Comparison of ENCODE assay signal across 17 mouse cellular contexts in the genomic region with DNA sequence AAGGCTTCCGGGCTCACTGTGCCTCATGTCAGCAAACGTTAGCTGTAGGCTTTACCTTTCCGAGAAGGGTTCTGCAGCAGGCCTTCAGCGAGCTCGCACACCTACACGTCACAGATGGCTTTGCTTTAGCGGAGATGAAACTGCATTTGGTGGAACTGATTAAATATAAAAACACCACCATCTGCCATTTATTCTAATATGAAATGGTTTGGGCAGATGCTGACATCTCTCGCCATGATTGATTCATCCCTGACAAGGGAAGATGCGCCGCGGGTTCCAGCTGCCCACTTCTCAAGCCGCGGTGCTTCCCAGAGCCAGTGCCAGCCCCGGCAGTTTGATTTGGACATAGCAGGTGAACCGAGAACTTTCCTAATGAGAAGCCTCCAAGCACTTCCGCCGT.
DNase-seq lines count a peak whose midpoint lies in the region; ATAC-seq lines count a peak whose summit lies in the region.
"Had no signal": no experiment of that assay in that cellular context is flagged by ENCODE, and none has a peak within 500 bp of the region (broad histone marks: within the 10 kb centered on the region; RNA-seq: fewer than 3 reads in every experiment).

No protein-coding gene starts in this region.

- H3K9ac ChIP-seq in kidney, embryonic 14.5 days (ENCODE audit: low read depth, low read length) = no peak overlapping the region
- H3K9ac ChIP-seq in forebrain, embryonic 16.5 days (replicated peaks; ENCODE audit: low read depth, low read length) = no peak overlapping the region
- H3K9ac ChIP-seq: embryonic facial prominence, embryonic 12.5 days; limb, embryonic 12.5 days had no signal

- ATAC-seq in kidney, embryonic 14.5 days (ENCODE audit: low FRiP score, low TSS enrichment) = no peak
- ATAC-seq in forebrain, embryonic 16.5 days = no peak

- no peaks in the 10 kb centered on the region for H3K4me1 ChIP-seq in kidney, embryonic 14.5 days (ENCODE audit: control insufficient read depth, insufficient read depth, low read length)
- H3K4me1 ChIP-seq in forebrain, embryonic 16.5 days (replicated peaks; ENCODE audit: control insufficient read depth, insufficient read depth, low read length) = peaks cover 6% of the 10 kb centered on the region; the same call in 1 of the 2 replicates
- H3K4me1 ChIP-seq: embryonic facial prominence, embryonic 12.5 days; forebrain, embryonic 10.5 days; limb, embryonic 12.5 days had no signal

- H3K9me3 ChIP-seq in kidney, embryonic 14.5 days (ENCODE audit: control insufficient read depth, low read length) = no peaks in the 10 kb centered on the region
- no peaks in the 10 kb centered on the region for H3K9me3 ChIP-seq in forebrain, embryonic 16.5 days (ENCODE audit: control insufficient read depth, low read length)
- H3K9me3 ChIP-seq: embryonic facial prominence, embryonic 12.5 days; forebrain, embryonic 10.5 days; limb, embryonic 12.5 days had no signal

- WGBS in kidney, embryonic 14.5 days = 79% methylated on average over 17 of the region's 17 CpGs
- 61% methylated on average over 17 of the region's 17 CpGs for WGBS in forebrain, embryonic 16.5 days

- H3K4me2 ChIP-seq in kidney, embryonic 14.5 days (replicated peaks; ENCODE audit: low read depth, low read length) = no peak overlapping the region
- no peak overlapping the region; the same call in 1 of the 2 replicates for H3K4me2 ChIP-seq in forebrain, embryonic 16.5 days (ENCODE audit: low read length)
- H3K4me2 ChIP-seq: embryonic facial prominence, embryonic 12.5 days; limb, embryonic 12.5 days had no signal

- no peaks in the 10 kb centered on the region; the same call in 1 of the 2 replicates for H3K27me3 ChIP-seq in kidney, embryonic 14.5 days (ENCODE audit: control insufficient read depth, insufficient read depth, low read length)
- no peaks in the 10 kb centered on the region for H3K27me3 ChIP-seq in forebrain, embryonic 16.5 days (replicated peaks; ENCODE audit: control insufficient read depth, insufficient read depth, low read length)
- H3K27me3 ChIP-seq: embryonic facial prominence, embryonic 12.5 days; limb, embryonic 12.5 days had no signal

- DNase-seq in frontal cortex, postnatal 36 days (ENCODE audit: low spot score in 2 of 2) = peak; percentile 35 to 46
- no peak for DNase-seq in frontal cortex, postnatal 14 days (ENCODE audit: low spot score in 2 of 2)
- peak; percentile 50 to 56 for DNase-seq in right cerebral cortex, adult 2 months (ENCODE audit: low spot score in 2 of 2)
- DNase-seq in right cerebral cortex, postnatal 14 days = no peak
- DNase-seq in left cerebral cortex, postnatal 4 days = peak; percentile 31
- DNase-seq: adrenal gland, postnatal 14 days; B cell, adult 2 months; heart, postnatal 14 days; kidney, adult 18-20 months; kidney, postnatal 36 days; thymus, postnatal 4 days had no signal

- no peak overlapping the region for H3K27ac ChIP-seq in kidney, embryonic 14.5 days (ENCODE audit: low read depth, low read length)
- no peak overlapping the region for H3K27ac ChIP-seq in forebrain, embryonic 16.5 days (ENCODE audit: low read length)
- H3K27ac ChIP-seq: embryonic facial prominence, embryonic 12.5 days; forebrain, embryonic 10.5 days; limb, embryonic 12.5 days; macrophage had no signal

- no peak overlapping the region for H3K4me3 ChIP-seq in kidney, embryonic 14.5 days (ENCODE audit: low read length)
- H3K4me3 ChIP-seq in forebrain, embryonic 16.5 days (replicated peaks; ENCODE audit: low read length) = no peak overlapping the region
- H3K4me3 ChIP-seq: embryonic facial prominence, embryonic 12.5 days; forebrain, embryonic 10.5 days; limb, embryonic 12.5 days had no signal

- H3K36me3 ChIP-seq in kidney, embryonic 14.5 days (ENCODE audit: control insufficient read depth, insufficient read depth, low read length) = no peaks in the 10 kb centered on the region
- no peaks in the 10 kb centered on the region for H3K36me3 ChIP-seq in forebrain, embryonic 16.5 days (ENCODE audit: control insufficient read depth, insufficient read depth)
- H3K36me3 ChIP-seq: embryonic facial prominence, embryonic 12.5 days; forebrain, embryonic 10.5 days; limb, embryonic 12.5 days had no signal

- intact Hi-C loops in left cerebral cortex, postnatal 4 days (cut with DNase I) = no loop called here

Comparison
In these comparisons a context has a peak if more than half of its experiments do, and no peak if none do; other contexts are left out.
1. DNase-seq: peak in frontal cortex, postnatal 36 days (2 of 2), right cerebral cortex, adult 2 months (2 of 2) and left cerebral cortex, postnatal 4 days (single experiment); none in frontal cortex, postnatal 14 days (0 of 2) and right cerebral cortex, postnatal 14 days (single experiment).